Mouse (Mus musculus): ENCODE measurements around the gene Arhgef12. TPM values are rescaled to one million over a fixed set of nuclear protein-coding genes. Genes with fewer than 3 reads are reported as not detected.

Arhgef12 gene
- polyA plus RNA-seq, 1 experiment from 2014 or later = 6.6 TPM

DNA sequence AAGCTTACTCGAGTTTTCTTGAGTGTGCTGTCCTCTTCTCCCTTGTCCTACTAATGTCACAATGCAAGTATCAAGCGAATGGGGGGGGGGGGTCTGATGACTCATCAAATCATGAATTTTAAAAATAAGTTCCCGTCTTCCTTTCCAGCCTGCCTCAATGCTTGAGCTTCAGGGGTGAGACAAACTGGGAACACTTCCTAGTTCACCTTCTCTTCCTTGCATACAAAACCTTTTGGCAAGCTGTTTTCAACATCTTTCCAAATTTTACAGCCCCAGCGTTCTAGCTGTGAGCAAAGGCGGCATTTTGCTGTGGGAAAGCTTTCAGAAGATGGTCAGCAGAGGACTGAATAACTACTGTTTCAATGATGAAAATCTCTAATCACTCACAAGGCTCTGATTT is 516 bp upstream of the Arhgef12 start:
- Histone ChIP-seq H3K27me3 (ENCODE audit: control insufficient read depth, insufficient read depth, low read length) (no peaks in the 10 kb centered on the region), H3K27ac (replicated peaks) (peak overlapping the region; percentile 98; the same call in 1 of the 2 replicates), H3K36me3 (ENCODE audit: control insufficient read depth, insufficient read depth, low read length) (no peaks in the 10 kb centered on the region), H3K9me3 (ENCODE audit: control insufficient read depth, low read length) (no peaks in the 10 kb centered on the region), H3K4me3 (ENCODE audit: low read depth, low read length) (no peak overlapping the region), H3K9ac (ENCODE audit: low read length) (no peak overlapping the region), H3K4me1 (replicated peaks; ENCODE audit: control insufficient read depth, insufficient read depth) (no peaks in the 10 kb centered on the region; the same call in 1 of the 2 replicates), H3K4me2 (replicated peaks; ENCODE audit: low read depth) (0 out of 2 replicates have a peak overlapping the region, but pooled peaks have one; percentile 78)
- TF ChIP-seq EP300 (optimal IDR thresholded peaks at IDR 0.05) (no peak), CTCF (IDR thresholded peaks at IDR 0.05; ENCODE audit: low read depth) (no peak)
- ATAC-seq (ENCODE audit: low FRiP score, low TSS enrichment) (no peak), DNase-seq (ENCODE audit: low spot score) (no peak)
- 35% methylated on average over 5 of the region's 5 CpGs for WGBS

DNA sequence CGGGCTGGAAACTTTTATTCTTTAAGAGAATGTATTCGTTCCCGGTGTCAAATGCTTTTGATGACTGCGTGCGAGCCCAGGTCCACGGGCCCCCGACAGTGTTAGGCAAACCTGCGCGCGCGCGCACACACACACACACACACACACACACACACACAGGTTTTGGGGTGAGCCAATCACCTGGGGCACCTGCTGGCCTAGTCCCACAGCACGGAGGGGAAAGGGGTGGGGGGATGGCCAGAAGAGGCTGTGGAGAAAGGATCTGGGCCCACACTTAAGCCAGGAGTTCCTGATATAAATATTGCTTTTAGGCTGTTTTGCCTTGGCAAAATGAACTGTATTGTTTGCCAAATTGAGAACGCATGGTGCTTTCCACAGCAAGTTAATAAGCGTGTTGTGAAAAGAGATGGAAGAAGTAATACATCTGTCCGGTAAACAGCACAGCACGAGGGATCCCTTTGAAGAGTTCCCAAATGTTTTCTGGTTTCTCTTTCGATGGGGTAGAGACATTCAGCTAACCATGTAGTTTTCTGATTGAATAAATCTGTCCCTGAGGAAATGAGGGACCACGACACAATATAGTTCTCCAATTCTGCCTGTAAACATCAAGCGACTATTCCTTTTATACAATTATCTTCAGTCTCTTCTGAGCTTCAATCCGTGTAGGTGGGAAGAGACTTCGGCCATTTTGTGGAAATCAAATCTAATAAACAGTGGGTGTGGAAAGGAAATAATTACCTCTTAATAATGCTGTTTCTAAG is 433 bp downstream of the Arhgef12 start:
- Histone ChIP-seq H3K36me3 (ENCODE audit: control insufficient read depth, insufficient read depth, low read length) (no peaks in the 10 kb centered on the region), H3K4me2 (replicated peaks; ENCODE audit: low read depth) (peak overlapping the region; percentile 78), H3K4me3 (ENCODE audit: low read depth, low read length) (peak overlapping the region; percentile 95), H3K27ac (replicated peaks) (peak overlapping the region; percentile 98), H3K4me1 (replicated peaks; ENCODE audit: control insufficient read depth, insufficient read depth) (no peaks in the 10 kb centered on the region; the same call in 1 of the 2 replicates), H3K9ac (ENCODE audit: low read length) (peak overlapping the region; percentile 95), H3K9me3 (ENCODE audit: control insufficient read depth, low read length) (no peaks in the 10 kb centered on the region), H3K27me3 (ENCODE audit: control insufficient read depth, insufficient read depth, low read length) (no peaks in the 10 kb centered on the region)
- DNase-seq (ENCODE audit: low spot score) (peak; percentile 71), ATAC-seq (ENCODE audit: low FRiP score, low TSS enrichment) (peak; percentile 50)
- TF ChIP-seq EP300 (optimal IDR thresholded peaks at IDR 0.05) (no peak), CTCF (IDR thresholded peaks at IDR 0.05; ENCODE audit: low read depth) (no peak)
- 4% methylated on average over 22 of the region's 22 CpGs for WGBS

DNA sequence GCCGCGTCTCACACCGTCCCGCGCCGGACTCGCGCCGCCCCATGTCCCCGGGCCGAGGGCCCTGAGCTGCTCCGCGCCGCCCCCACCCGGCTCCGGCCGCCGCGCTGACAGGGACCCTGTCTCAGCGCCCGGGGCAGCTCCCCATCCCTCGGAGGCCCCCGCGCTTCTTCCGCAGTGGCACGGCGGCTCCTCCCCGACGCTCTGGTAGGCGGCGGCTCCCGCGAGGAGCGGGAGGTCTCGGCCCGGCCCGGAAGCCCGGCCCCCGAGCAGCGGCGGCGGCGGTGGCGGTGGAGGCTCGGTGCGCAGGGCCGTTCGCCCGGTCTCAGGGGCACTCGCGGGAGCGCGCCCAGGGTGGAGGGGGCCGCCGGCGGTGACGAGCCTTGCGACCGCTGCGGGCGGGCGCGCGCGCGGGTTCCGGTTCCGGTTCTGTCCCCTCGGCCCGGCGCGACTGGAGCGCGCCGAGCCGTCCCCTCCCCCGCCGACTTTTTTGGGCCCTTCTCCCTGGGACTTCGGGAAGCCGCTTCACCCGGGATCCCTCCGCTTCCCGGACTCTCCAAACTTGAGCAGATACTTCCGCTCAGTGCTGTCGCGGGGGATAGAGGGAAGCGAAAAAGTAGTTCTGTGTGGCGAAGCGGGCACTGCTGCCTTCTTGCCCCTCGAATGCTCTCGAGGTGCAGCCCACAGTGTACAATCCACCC is 1.2 kb downstream of the Arhgef12 start:
- DNase-seq (ENCODE audit: low spot score) = peak; percentile 92
- H3K36me3 ChIP-seq (ENCODE audit: control insufficient read depth, insufficient read depth, low read length) = no peaks in the 10 kb centered on the region
- H3K27me3 ChIP-seq (ENCODE audit: control insufficient read depth, insufficient read depth, low read length) = no peaks in the 10 kb centered on the region
- no peaks in the 10 kb centered on the region for H3K9me3 ChIP-seq (ENCODE audit: control insufficient read depth, low read length)
- H3K27ac ChIP-seq (replicated peaks) = peak overlapping the region; percentile 98
- no peaks in the 10 kb centered on the region; the same call in 1 of the 2 replicates for H3K4me1 ChIP-seq (replicated peaks; ENCODE audit: control insufficient read depth, insufficient read depth)
- WGBS = under 1% methylated on average over 66 of the region's 91 CpGs
- H3K4me2 ChIP-seq (replicated peaks; ENCODE audit: low read depth) = peak overlapping the region; percentile 78
- peak; percentile 87 for ATAC-seq (ENCODE audit: low FRiP score, low TSS enrichment)
- TF ChIP-seq EP300 (optimal IDR thresholded peaks at IDR 0.05) = no peak
- TF ChIP-seq CTCF (IDR thresholded peaks at IDR 0.05; ENCODE audit: low read depth) = 0 out of 2 replicates have a peak, but pooled peaks have one; percentile 6
- peak overlapping the region; percentile 95 for H3K9ac ChIP-seq (ENCODE audit: low read length)
- H3K4me3 ChIP-seq (ENCODE audit: low read depth, low read length) = peak overlapping the region; percentile 95

DNA sequence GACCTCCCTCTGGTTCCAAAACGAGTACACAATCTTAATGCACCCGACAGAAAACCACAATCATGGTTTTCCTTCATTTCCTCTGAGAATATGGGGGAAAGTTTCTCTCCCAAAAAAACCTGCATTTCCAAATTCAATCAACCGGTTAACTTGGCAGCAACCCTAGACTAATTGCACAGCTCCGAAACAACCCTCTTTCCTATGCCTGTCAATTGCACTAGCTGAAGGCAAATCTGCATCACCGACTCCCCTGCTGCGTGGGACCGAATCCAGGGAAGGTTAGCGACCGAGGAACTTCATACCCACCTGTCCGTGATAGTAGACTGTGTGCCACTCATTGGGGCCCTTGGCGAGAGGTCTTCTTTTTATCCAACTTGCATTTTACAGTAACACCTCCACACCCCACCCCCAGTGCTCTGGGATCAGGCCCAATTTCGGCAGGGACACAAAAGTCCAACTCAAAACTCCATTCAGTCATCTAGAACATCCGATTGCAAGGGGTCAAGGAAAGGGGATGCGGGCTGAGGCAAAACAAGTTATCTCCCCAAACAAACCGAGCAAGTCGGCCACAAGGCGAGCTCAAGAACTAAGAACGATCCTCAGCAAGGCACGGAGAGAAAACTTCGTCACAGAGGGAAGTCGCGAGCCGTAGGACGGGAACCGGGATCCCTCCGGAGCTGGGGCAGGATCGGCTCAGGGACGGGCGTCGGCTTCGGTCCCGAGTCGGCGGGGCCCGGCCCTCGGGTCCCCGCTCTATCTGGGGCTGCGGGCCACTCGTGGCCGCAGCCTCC is 2.0 kb downstream of the Arhgef12 start:
- DNase-seq (ENCODE audit: low spot score) (peak; percentile 51), ATAC-seq (ENCODE audit: low FRiP score, low TSS enrichment) (no peak)
- Histone ChIP-seq H3K4me3 (ENCODE audit: low read depth, low read length) (peak overlapping the region; percentile 95), H3K9me3 (ENCODE audit: control insufficient read depth, low read length) (no peaks in the 10 kb centered on the region), H3K36me3 (ENCODE audit: control insufficient read depth, insufficient read depth, low read length) (no peaks in the 10 kb centered on the region), H3K27me3 (ENCODE audit: control insufficient read depth, insufficient read depth, low read length) (no peaks in the 10 kb centered on the region), H3K4me1 (replicated peaks; ENCODE audit: control insufficient read depth, insufficient read depth) (no peaks in the 10 kb centered on the region; the same call in 1 of the 2 replicates), H3K27ac (replicated peaks) (peak overlapping the region; percentile 98), H3K4me2 (replicated peaks; ENCODE audit: low read depth) (peak overlapping the region; percentile 78), H3K9ac (ENCODE audit: low read length) (peak overlapping the region; percentile 95)
- under 1% methylated on average over 38 of the region's 40 CpGs for WGBS
- TF ChIP-seq EP300 (optimal IDR thresholded peaks at IDR 0.05) (no peak), CTCF (IDR thresholded peaks at IDR 0.05; ENCODE audit: low read depth) (peak; percentile 6; the same call in 1 of the 2 replicates)

DNA sequence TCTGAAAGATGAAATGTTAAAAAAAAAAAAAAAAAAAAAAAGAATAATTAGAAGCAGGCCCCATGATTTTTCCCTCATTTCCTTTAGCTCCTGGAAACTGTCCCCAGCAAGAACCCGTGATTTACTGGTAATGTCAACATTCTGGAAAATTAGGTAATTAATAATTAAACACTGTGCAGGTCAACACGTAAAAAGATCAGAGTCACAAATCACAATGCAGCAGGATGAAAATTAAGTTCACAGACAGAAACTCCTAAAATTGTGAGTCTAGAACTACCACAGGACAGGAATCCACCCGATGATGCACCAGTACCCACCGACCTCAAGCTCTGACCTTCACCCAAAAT is 2.5 kb downstream of the Arhgef12 start:
- H3K9me3 ChIP-seq (ENCODE audit: control insufficient read depth, low read length) = no peaks in the 10 kb centered on the region
- ATAC-seq (ENCODE audit: low FRiP score, low TSS enrichment) = no peak
- H3K27me3 ChIP-seq (ENCODE audit: control insufficient read depth, insufficient read depth, low read length) = no peaks in the 10 kb centered on the region
- no peaks in the 10 kb centered on the region for H3K36me3 ChIP-seq (ENCODE audit: control insufficient read depth, insufficient read depth, low read length)
- 1% methylated on average over 4 of the region's 4 CpGs for WGBS
- no peak for DNase-seq (ENCODE audit: low spot score)
- peak overlapping the region; percentile 98; the same call in 1 of the 2 replicates for H3K27ac ChIP-seq (replicated peaks)
- H3K4me3 ChIP-seq (ENCODE audit: low read depth, low read length) = peak overlapping the region; percentile 95
- H3K4me2 ChIP-seq (replicated peaks; ENCODE audit: low read depth) = peak overlapping the region; percentile 78
- H3K9ac ChIP-seq (ENCODE audit: low read length) = peak overlapping the region; percentile 95
- no peaks in the 10 kb centered on the region; the same call in 1 of the 2 replicates for H3K4me1 ChIP-seq (replicated peaks; ENCODE audit: control insufficient read depth, insufficient read depth)
- TF ChIP-seq CTCF (IDR thresholded peaks at IDR 0.05; ENCODE audit: low read depth) (no peak), EP300 (optimal IDR thresholded peaks at IDR 0.05) (no peak)
